Mouse (Mus musculus) right cerebral cortex, postnatal 14 days (tissue): ENCODE data around the gene Gm16451.
"Not testable (repeated sequence)": the region's sequence is repeated elsewhere in the genome, so short reads cannot be mapped to it uniquely, and the experiment has no call there.

Experiments
- DNase-seq: peaks from one replicate; pipeline ENCODE4 v3.0.0; 2022

Gm16451 gene

GRCm38 (mm10) chr7:22118145-22118544, at the start of gene Gm16451:
Gm16451 (minus strand) TSS chr7:22118245.
- DNase-seq: not testable (repeated sequence)

- DNase-seq: not testable (repeated sequence)
Measured at GRCm38 (mm10) chr7:22163935-22164334, 45.9 kb upstream of the Gm16451 start, which contains the start of gene Vmn1r142. Vmn1r142 (minus strand) TSS chr7:22164035.

GRCm38 (mm10) chr7:22134641-22135040, 16.6 kb upstream of the Gm16451 start, which contains the start of gene Gm10666:
Gm10666 (minus strand) TSS chr7:22134741.
- DNase-seq: not testable (repeated sequence)

- DNase-seq: not testable (repeated sequence)
Measured at GRCm38 (mm10) chr7:22068757-22069156, 49.3 kb downstream of the Gm16451 start, which contains the start of gene Vmn1r139. Vmn1r139 (plus strand) TSS chr7:22069057.
